Mouse (Mus musculus): ENCODE measurements around the gene Bmpr1a.

GRCm38 (mm10) chr14:34412164-34412896 is 90.8 kb downstream of the Bmpr1a start:
- no peak for TF ChIP-seq MAFK (IDR thresholded peaks at IDR 0.05; ENCODE audit: insufficient read depth, low read depth, low read length)
- TF ChIP-seq ZNF384 (IDR thresholded peaks at IDR 0.05; ENCODE audit: low read depth, low read length) = no peak

Data from ES-E14 (cell line).